Mouse (Mus musculus): ENCODE data around the gene Lrfn2. TPM values are rescaled to one million over a fixed set of nuclear protein-coding genes. Genes with fewer than 3 reads are reported as not detected.

The Lrfn2 gene
- total and polyA plus RNA-seq, 3 experiments, result not detected

- Histone ChIP-seq H3K4me1 (ENCODE audit: control insufficient read depth in 1 of 2, insufficient read depth in 2 of 2, low read length in 2 of 2) (no peaks in the 10 kb centered on the region), H3K36me3 (ENCODE audit: control insufficient read depth in 1 of 2, insufficient read depth in 2 of 2, low read length in 2 of 2) (no peaks in the 10 kb centered on the region), H3K9me3 (replicated peaks; ENCODE audit: insufficient read depth, low read length) (no peaks in the 10 kb centered on the region), H3K79me2 (ENCODE audit: control insufficient read depth, insufficient read depth, low read length, poor library complexity) (no peaks in the 10 kb centered on the region), H3K4me3 (ENCODE audit: control insufficient read depth in 1 of 2, insufficient read depth in 1 of 2, low read depth in 2 of 2, low read length in 2 of 2) (no peak overlapping the region), H3K27me3 (ENCODE audit: control insufficient read depth in 1 of 2, insufficient read depth in 2 of 2, low read length in 2 of 2) (no peaks in the 10 kb centered on the region), H3K9ac (ENCODE audit: control insufficient read depth, low read depth, low read length, poor library complexity, severe bottlenecking) (no peak overlapping the region), H3K27ac (ENCODE audit: control insufficient read depth, low read depth, low read length) (no peak overlapping the region)
- TF ChIP-seq CTCF (IDR thresholded peaks at IDR 0.05 in 2 of 3, conservative IDR thresholded peaks at IDR 0.05 in 1 of 3; ENCODE audit: control insufficient read depth in 1 of 3, insufficient read depth in 1 of 3, low read depth in 2 of 3, low read length in 3 of 3, poor library complexity in 1 of 3, severe bottlenecking in 1 of 3) (no peak), ETS1 (IDR thresholded peaks at IDR 0.05; ENCODE audit: low read depth, low read length) (no peak), MAX (IDR thresholded peaks at IDR 0.05; ENCODE audit: low read length) (no peak), TAL1 (IDR thresholded peaks at IDR 0.05; ENCODE audit: low read length) (no peak), GABPA (IDR thresholded peaks at IDR 0.05; ENCODE audit: low read depth, low read length) (no peak), MAFK (IDR thresholded peaks at IDR 0.05; ENCODE audit: borderline replicate concordance, low read depth, low read length) (no peak), RCOR1 (IDR thresholded peaks at IDR 0.05; ENCODE audit: low read depth, low read length) (no peak), MYC (IDR thresholded peaks at IDR 0.05; ENCODE audit: low read depth, low read length) (no peak), CHD1 (IDR thresholded peaks at IDR 0.05; ENCODE audit: low read depth, low read length) (no peak), MAZ (IDR thresholded peaks at IDR 0.05; ENCODE audit: low read depth, low read length) (no peak), NELFE (IDR thresholded peaks at IDR 0.05; ENCODE audit: low read depth, low read length) (no peak), E2F4 (IDR thresholded peaks at IDR 0.05; ENCODE audit: borderline replicate concordance, low read depth, low read length) (no peak), TBP (IDR thresholded peaks at IDR 0.05; ENCODE audit: low read depth, low read length) (no peak), USF2 (IDR thresholded peaks at IDR 0.05; ENCODE audit: borderline replicate concordance in 1 of 2, insufficient read depth in 1 of 2, low read depth in 1 of 2, low read length in 2 of 2) (no peak), POLR2A (IDR thresholded peaks at IDR 0.05; ENCODE audit: control insufficient read depth in 1 of 2, insufficient read depth in 1 of 2, low read depth in 1 of 2, low read length in 2 of 2, poor library complexity in 1 of 2) (no peak), POLR2AphosphoS2 (IDR thresholded peaks at IDR 0.05; ENCODE audit: low read length) (no peak), ZNF384 (IDR thresholded peaks at IDR 0.05; ENCODE audit: low read depth, low read length) (no peak)
- DNase-seq (ENCODE audit: low read depth, low spot score), result no peak
These were observed 4.4 kb downstream of the Lrfn2 start for GRCm38 (mm10) chr17:48936445-48937141.

GRCm38 (mm10) chr17:48938711-48939220 is 6.6 kb downstream of the Lrfn2 start:
- no peaks in the 10 kb centered on the region for H3K9me3 ChIP-seq (replicated peaks; ENCODE audit: insufficient read depth, low read length)
- no peak overlapping the region for H3K27ac ChIP-seq (ENCODE audit: control insufficient read depth, low read depth, low read length)

More at GRCm38 (mm10) chr17:48938711-48939220, 6.6 kb downstream of the Lrfn2 start:
- Histone ChIP-seq H3K27me3 (ENCODE audit: control insufficient read depth in 1 of 2, insufficient read depth in 2 of 2, low read length in 2 of 2) (no peaks in the 10 kb centered on the region), H3K4me1 (ENCODE audit: control insufficient read depth in 1 of 2, insufficient read depth in 2 of 2, low read length in 2 of 2) (no peaks in the 10 kb centered on the region), H3K9ac (ENCODE audit: control insufficient read depth, low read depth, low read length, poor library complexity, severe bottlenecking) (no peak overlapping the region), H3K79me2 (ENCODE audit: control insufficient read depth, insufficient read depth, low read length, poor library complexity) (no peaks in the 10 kb centered on the region), H3K4me3 (ENCODE audit: control insufficient read depth in 1 of 2, insufficient read depth in 1 of 2, low read depth in 2 of 2, low read length in 2 of 2) (no peak overlapping the region), H3K36me3 (ENCODE audit: control insufficient read depth in 1 of 2, insufficient read depth in 2 of 2, low read length in 2 of 2) (no peaks in the 10 kb centered on the region)
- DNase-seq (ENCODE audit: low read depth, low spot score), result no peak
- TF ChIP-seq MXI1 (IDR thresholded peaks at IDR 0.05; ENCODE audit: low read depth, low read length), result no peak
- TF ChIP-seq GATA1 (IDR thresholded peaks at IDR 0.05; ENCODE audit: low read depth, low read length), result no peak
- TF ChIP-seq CTCF (IDR thresholded peaks at IDR 0.05 in 2 of 3, conservative IDR thresholded peaks at IDR 0.05 in 1 of 3; ENCODE audit: control insufficient read depth in 1 of 3, insufficient read depth in 1 of 3, low read depth in 2 of 3, low read length in 3 of 3, poor library complexity in 1 of 3, severe bottlenecking in 1 of 3), result no peak
- no peak for TF ChIP-seq POLR2AphosphoS5 (IDR thresholded peaks at IDR 0.05; ENCODE audit: borderline replicate concordance, low read depth, low read length)
- no peak for TF ChIP-seq POLR2AphosphoS2 (IDR thresholded peaks at IDR 0.05; ENCODE audit: low read length)
- TF ChIP-seq USF2 (IDR thresholded peaks at IDR 0.05; ENCODE audit: borderline replicate concordance in 1 of 2, insufficient read depth in 1 of 2, low read depth in 1 of 2, low read length in 2 of 2), result no peak
